Mouse (Mus musculus) MEL (cell line): ENCODE data around the gene Ccer1. TPM values are rescaled to one million over a fixed set of nuclear protein-coding genes. Genes with fewer than 3 reads are reported as not detected.

Source experiments
- DNase-seq: peaks from one replicate; pipeline ENCODE4 v3.0.0; 2011; ENCODE audit warnings: low read depth, low spot score
- H3K27ac ChIP-seq: 2 replicates; pipeline ENCODE4 v1.5.1; 2012; ENCODE audit warnings: low read depth, mild to moderate bottlenecking, control low read depth, low read length, moderate library complexity; ENCODE audit not compliant: control insufficient read depth
- H3K27me3 ChIP-seq, 2 experiments: fragments of 150-350 bp in 1 of 2; sonication (generic) in 1 of 2; 2 replicates each; pipeline ENCODE4 v1.6.1; 2012; ENCODE audit warnings: low read length in 2 of 2, mild to moderate bottlenecking in 2 of 2, improper control_type of control experiment in 1 of 2, moderate library complexity in 1 of 2; ENCODE audit not compliant: insufficient read depth in 2 of 2, control insufficient read depth in 1 of 2
- H3K36me3 ChIP-seq, 2 experiments: 2 replicates each; pipeline ENCODE4 v1.6.1; 2012 to 2014; ENCODE audit warnings: low read length in 2 of 2, improper control_type of control experiment in 1 of 2, inconsistent platforms in 1 of 2, mild to moderate bottlenecking in 1 of 2; ENCODE audit not compliant: insufficient read depth in 2 of 2, control insufficient read depth in 1 of 2
- H3K4me1 ChIP-seq, 2 experiments: fragments of 150-350 bp in 1 of 2; sonication (generic) in 1 of 2; 2 replicates each; pipeline ENCODE4 v1.6.1; 2012; ENCODE audit warnings: low read length in 2 of 2, improper control_type of control experiment in 1 of 2, mild to moderate bottlenecking in 1 of 2; ENCODE audit not compliant: insufficient read depth in 2 of 2, control insufficient read depth in 1 of 2
- H3K4me3 ChIP-seq, 2 experiments: fragments of 150-350 bp in 1 of 2; sonication (generic) in 1 of 2; 2 replicates each; pipeline ENCODE4 v1.5.1; 2012; ENCODE audit warnings: low read depth in 2 of 2, low read length in 2 of 2, mild to moderate bottlenecking in 2 of 2, moderate library complexity in 2 of 2, control low read depth in 1 of 2, improper control_type of control experiment in 1 of 2; ENCODE audit not compliant: control insufficient read depth in 1 of 2, insufficient read depth in 1 of 2
- H3K79me2 ChIP-seq: 2 replicates; pipeline ENCODE4 v1.6.1; 2012; ENCODE audit warnings: mild to moderate bottlenecking, low read length, moderate library complexity; ENCODE audit not compliant: control insufficient read depth, poor library complexity, insufficient read depth
- H3K9ac ChIP-seq: 2 replicates; pipeline ENCODE4 v1.6.1; 2012; ENCODE audit warnings: low read depth, mild to moderate bottlenecking, control low read depth, low read length, moderate library complexity; ENCODE audit not compliant: control insufficient read depth, poor library complexity, severe bottlenecking
- H3K9me3 ChIP-seq: fragments of 150-350 bp; sonication (generic); replicated peaks from 2 replicates; pipeline ENCODE4 v1.6.1; 2012; ENCODE audit warnings: mild to moderate bottlenecking, low read length, improper control_type of control experiment, moderate library complexity; ENCODE audit not compliant: insufficient read depth
- BHLHE40 ChIP-seq: IDR thresholded peaks from 2 replicates; pipeline ENCODE4 v1.6.1; 2012; ENCODE audit warnings: low read depth, mild to moderate bottlenecking, inconsistent platforms, low read length, improper control_type of control experiment, borderline replicate concordance
- CHD2 ChIP-seq: IDR thresholded peaks from 2 replicates; pipeline ENCODE4 v1.6.1; 2011; ENCODE audit warnings: low read length, improper control_type of control experiment
- E2F4 ChIP-seq: IDR thresholded peaks from 2 replicates; pipeline ENCODE4 v1.6.1; 2011; ENCODE audit warnings: low read depth, low read length, improper control_type of control experiment, borderline replicate concordance
- GATA1 ChIP-seq: IDR thresholded peaks from 2 replicates; pipeline ENCODE4 v1.6.1; 2011; ENCODE audit warnings: low read depth, low read length, improper control_type of control experiment
- HCFC1 ChIP-seq: IDR thresholded peaks from 2 replicates; pipeline ENCODE4 v1.6.1; 2012; ENCODE audit warnings: low read depth, mild to moderate bottlenecking, inconsistent platforms, low read length, improper control_type of control experiment, moderate library complexity
- KAT2A ChIP-seq: conservative IDR thresholded peaks from 2 replicates; pipeline ENCODE4 v1.6.1; 2012; ENCODE audit warnings: low read depth, low read length, improper control_type of control experiment, inconsistent platforms
- MAFK ChIP-seq: IDR thresholded peaks from 2 replicates; pipeline ENCODE4 v1.6.1; 2011; ENCODE audit warnings: low read depth, mild to moderate bottlenecking, low read length, improper control_type of control experiment, borderline replicate concordance
- MAX ChIP-seq: IDR thresholded peaks from 2 replicates; pipeline ENCODE4 v1.6.1; 2011; ENCODE audit warnings: low read length, improper control_type of control experiment
- MAZ ChIP-seq: IDR thresholded peaks from 2 replicates; pipeline ENCODE4 v1.6.1; 2012; ENCODE audit warnings: low read depth, mild to moderate bottlenecking, inconsistent platforms, low read length, improper control_type of control experiment
- MXI1 ChIP-seq: IDR thresholded peaks from 2 replicates; pipeline ENCODE4 v1.6.1; 2011; ENCODE audit warnings: mild to moderate bottlenecking, low read depth, low read length, improper control_type of control experiment
- MYC ChIP-seq: IDR thresholded peaks from 2 replicates; pipeline ENCODE4 v1.6.1; 2011; ENCODE audit warnings: low read depth, mild to moderate bottlenecking, low read length, improper control_type of control experiment, moderate library complexity
- NRF1 ChIP-seq: IDR thresholded peaks from 2 replicates; pipeline ENCODE4 v1.6.1; 2014; ENCODE audit warnings: low read depth, mild to moderate bottlenecking, inconsistent platforms, low read length, improper control_type of control experiment, moderate library complexity; ENCODE audit not compliant: poor library complexity, insufficient read depth, severe bottlenecking
- POLR2AphosphoS2 ChIP-seq: IDR thresholded peaks from 2 replicates; pipeline ENCODE4 v1.6.1; 2011; ENCODE audit warnings: low read length, improper control_type of control experiment
- RAD21 ChIP-seq: IDR thresholded peaks from 2 replicates; pipeline ENCODE4 v1.6.1; 2011; ENCODE audit warnings: mild to moderate bottlenecking, low read depth, low read length, improper control_type of control experiment
- SMC3 ChIP-seq: IDR thresholded peaks from 2 replicates; pipeline ENCODE4 v1.6.1; 2011; ENCODE audit warnings: low read depth, low read length, improper control_type of control experiment
- TAL1 ChIP-seq: IDR thresholded peaks from 2 replicates; pipeline ENCODE4 v1.6.1; 2012; ENCODE audit warnings: mild to moderate bottlenecking, inconsistent platforms, low read length, moderate library complexity, mixed read lengths
- TCF12 ChIP-seq: IDR thresholded peaks from 2 replicates; pipeline ENCODE4 v1.6.1; 2014; ENCODE audit warnings: low read depth, mild to moderate bottlenecking, inconsistent platforms, low read length, improper control_type of control experiment, moderate library complexity
- USF1 ChIP-seq: IDR thresholded peaks from 2 replicates; pipeline ENCODE4 v1.6.1; 2014; ENCODE audit warnings: low read depth, mild to moderate bottlenecking, inconsistent platforms, low read length, improper control_type of control experiment, moderate library complexity
- USF2 ChIP-seq, 2 experiments: IDR thresholded peaks; 2 replicates each; pipeline ENCODE4 v1.6.1; 2011 to 2012; ENCODE audit warnings: improper control_type of control experiment in 2 of 2, low read length in 2 of 2, borderline replicate concordance in 1 of 2, inconsistent platforms in 1 of 2, low read depth in 1 of 2, mild to moderate bottlenecking in 1 of 2; ENCODE audit not compliant: insufficient read depth in 1 of 2
- ZC3H11A ChIP-seq: IDR thresholded peaks from 2 replicates; pipeline ENCODE4 v1.6.1; 2012; ENCODE audit warnings: low read depth, mild to moderate bottlenecking, inconsistent platforms, low read length, improper control_type of control experiment
- polyA plus RNA-seq, 2 experiments: library from polyadenylated mRNA; stranded (reverse) in 1 of 2; unstranded in 1 of 2; fragments of >175 nt in 1 of 2; fragments of >200 nt in 1 of 2; gene quantifications; 2 replicates each; pipeline versions ENCODE4 v1.2.1 to v1.2.4; 2012; ENCODE audit warnings: low replicate concordance in 2 of 2, low read depth in 1 of 2; ENCODE audit not compliant: insufficient read length in 2 of 2, insufficient read depth in 1 of 2, missing spikeins in 1 of 2
- total RNA-seq: library from RNA; depleted of rRNA; stranded (reverse); fragments of 300-350 nt; gene quantifications from 2 replicates; pipeline ENCODE4 v1.2.3, GENCODE M21; 2012; rRNA removed

Ccer1 gene
- total RNA-seq, result not detected in 2 replicates
- polyA plus RNA-seq, result not detected

- no peaks in the 10 kb centered on the region for H3K9me3 ChIP-seq
These were observed at the start of gene Ccer1 for GRCm38 (mm10) chr10:97692913-97693312. Ccer1 (plus strand) TSS chr10:97693059.

GRCm38 (mm10) chr10:97643768-97644167 is 49.1 kb upstream of the Ccer1 start, which contains the start of gene Epyc:
Epyc (plus strand) TSS chr10:97644068.
- H3K27ac ChIP-seq, result no peak within 1 kb of the TSS
- H3K36me3 ChIP-seq, result no peaks in the 10 kb centered on the region
- H3K4me3 ChIP-seq, result no peak within 1 kb of the TSS
- H3K4me1 ChIP-seq, result no peaks in the 10 kb centered on the region
- H3K9ac ChIP-seq, result no peak within 1 kb of the TSS
- no peaks in the 10 kb centered on the region for H3K79me2 ChIP-seq
- H3K9me3 ChIP-seq, result no peaks in the 10 kb centered on the region
- DNase-seq, result no peak
- H3K27me3 ChIP-seq, result no peaks in the 10 kb centered on the region
- TF ChIP-seq CHD2 (no peak), ZC3H11A (no peak), E2F4 (no peak), TCF12 (no peak), TAL1 (no peak), USF2 (IDR thresholded peaks at IDR 0.05; ENCODE audit: borderline replicate concordance in 1 of 2, insufficient read depth in 1 of 2, low read depth in 1 of 2, low read length in 2 of 2) (no peak), MAFK (no peak), HCFC1 (no peak), MXI1 (no peak), KAT2A (no peak), POLR2AphosphoS2 (no peak), NRF1 (no peak), BHLHE40 (no peak), SMC3 (no peak), MAZ (no peak), MYC (no peak), GATA1 (no peak)

More at GRCm38 (mm10) chr10:97692913-97693312, at the start of gene Ccer1:
- no peak for TF ChIP-seq USF1
- no peak for TF ChIP-seq RAD21
- TF ChIP-seq KAT2A, result no peak
- no peak for TF ChIP-seq TCF12
- no peak for TF ChIP-seq MAX
- Histone ChIP-seq H3K27ac (no peak within 1 kb of the TSS), H3K79me2 (no peaks in the 10 kb centered on the region), H3K9ac (no peak within 1 kb of the TSS), H3K36me3 (no peaks in the 10 kb centered on the region), H3K4me3 (no peak within 1 kb of the TSS), H3K4me1 (no peaks in the 10 kb centered on the region), H3K27me3 (no peaks in the 10 kb centered on the region)
- no peak for DNase-seq
